ENCODE assay signal across 11 mouse cellular contexts in genomic region chr9:63074803-63075202, GRCm38 (mm10).
DNase-seq lines count a peak whose midpoint lies in the region; ATAC-seq and TF ChIP-seq lines count a peak whose summit lies in the region.
"Had no signal": no experiment of that assay in that cellular context is flagged by ENCODE, and none has a peak within 500 bp of the region (broad histone marks: within the 10 kb centered on the region; RNA-seq: fewer than 3 reads in every experiment).

No protein-coding gene starts in this region.

- H3K4me3 ChIP-seq in kidney, adult 2 months (ENCODE audit: insufficient read depth, low read depth, low read length), result no peak overlapping the region
- H3K4me3 ChIP-seq in heart, embryonic 13.5 days, result no peak overlapping the region

- WGBS in kidney, adult 2 months, result 54% methylated on average over 7 of the region's 7 CpGs
- 29% methylated on average over 7 of the region's 7 CpGs for WGBS in heart, embryonic 13.5 days

- peak; percentile 30 for DNase-seq in kidney, postnatal 10 days
- DNase-seq in kidney, adult 2 months, result no peak
- peak; percentile 38 for DNase-seq in embryo, embryonic 11 days
- peak; percentile 44 for DNase-seq in lung, postnatal 36 days
- no peak for DNase-seq in testis, postnatal 10 days (ENCODE audit: low spot score)
- no peak for DNase-seq in ovary, postnatal 14 days (ENCODE audit: low spot score)
- DNase-seq: adrenal gland, postnatal 10 days; cerebellum, postnatal 25 days; forebrain, postnatal 0 days; thymus, postnatal 14 days had no signal

- no peak overlapping the region for H3K4me2 ChIP-seq in heart, embryonic 13.5 days

- no peak for ATAC-seq in heart, embryonic 13.5 days (ENCODE audit: extremely low read depth, insufficient number of reproducible peaks, low FRiP score, low TSS enrichment)
- ATAC-seq: forebrain, postnatal 0 days had no signal

- no peak for TF ChIP-seq CTCF in kidney, adult 2 months (conservative IDR thresholded peaks at IDR 0.05; ENCODE audit: insufficient read depth, insufficient read length, low read depth, low read length)

- no peaks in the 10 kb centered on the region for H3K4me1 ChIP-seq in kidney, adult 2 months (ENCODE audit: control insufficient read depth, insufficient read depth, low read length)
- H3K4me1 ChIP-seq in heart, embryonic 13.5 days, result peaks cover 39% of the 10 kb centered on the region

- H3K27me3 ChIP-seq in kidney, adult 2 months (replicated peaks; ENCODE audit: control insufficient read depth, insufficient read depth, low read length), result no peaks in the 10 kb centered on the region
- H3K27me3 ChIP-seq in heart, embryonic 13.5 days (replicated peaks), result no peaks in the 10 kb centered on the region

- no peak overlapping the region for H3K9ac ChIP-seq in heart, embryonic 13.5 days
- H3K9ac ChIP-seq: forebrain, postnatal 0 days had no signal

- no peaks in the 10 kb centered on the region for H3K36me3 ChIP-seq in kidney, adult 2 months (ENCODE audit: control insufficient read depth, insufficient read depth, low read length)
- H3K36me3 ChIP-seq in heart, embryonic 13.5 days, result no peaks in the 10 kb centered on the region

- no peak for TF ChIP-seq POLR2A in kidney, adult 2 months (IDR thresholded peaks at IDR 0.05; ENCODE audit: low read depth, low read length)

- H3K9me3 ChIP-seq in heart, embryonic 13.5 days, result no peaks in the 10 kb centered on the region

- H3K27ac ChIP-seq in kidney, adult 2 months (ENCODE audit: insufficient read depth, low read depth, low read length), result no peak overlapping the region
- peak overlapping the region; percentile 67 for H3K27ac ChIP-seq in heart, embryonic 13.5 days (replicated peaks)

Comparison
In these comparisons a context has a peak if more than half of its experiments do, and no peak if none do; other contexts are left out.
1. DNase-seq: peak in kidney, postnatal 10 days (single experiment), embryo, embryonic 11 days (single experiment) and lung, postnatal 36 days (single experiment); none in kidney, adult 2 months (single experiment), testis, postnatal 10 days (single experiment) and ovary, postnatal 14 days (single experiment).